Mouse (Mus musculus): ENCODE data around the gene Cav1.
A peak's percentile ranks its signal among the peaks of the same experiment; 100 is the strongest.

Gene Cav1

GRCm38 (mm10) chr6:17305954-17306601, at the start of gene Cav1:
TSS of gene Cav1 (plus strand) at chr6:17306335.
- peak; percentile 12 for DNase-seq

GRCm38 (mm10) chr6:17258142-17258541, 48.0 kb upstream of the Cav1 start:
- no peak for DNase-seq

- DNase-seq: no peak
Measured at GRCm38 (mm10) chr6:17258911-17259310, 47.2 kb upstream of the Cav1 start.

- DNase-seq: no peak
Measured at GRCm38 (mm10) chr6:17262786-17263185, 43.3 kb upstream of the Cav1 start.

- no peak for DNase-seq
Measured at GRCm38 (mm10) chr6:17265043-17265442, 41.1 kb upstream of the Cav1 start.

GRCm38 (mm10) chr6:17266466-17266865, 39.7 kb upstream of the Cav1 start:
- no peak for DNase-seq

- no peak for DNase-seq
Measured at GRCm38 (mm10) chr6:17278366-17278765, 27.8 kb upstream of the Cav1 start.

GRCm38 (mm10) chr6:17280939-17281756, 25.0 kb upstream of the Cav1 start, which contains the start of gene Cav2:
TSS of gene Cav2 (plus strand) at chr6:17281185.
- peak; percentile 75 for DNase-seq

GRCm38 (mm10) chr6:17281757-17282092, 24.4 kb upstream of the Cav1 start:
- no peak for DNase-seq

- DNase-seq: no peak
Measured at GRCm38 (mm10) chr6:17282159-17282558, 24.0 kb upstream of the Cav1 start.

GRCm38 (mm10) chr6:17283834-17284233, 22.3 kb upstream of the Cav1 start:
- no peak for DNase-seq

GRCm38 (mm10) chr6:17286381-17286780, 19.8 kb upstream of the Cav1 start:
- no peak for DNase-seq

GRCm38 (mm10) chr6:17295116-17295515, 11.0 kb upstream of the Cav1 start:
- no peak for DNase-seq

GRCm38 (mm10) chr6:17306602-17307325, 629 bp downstream of the Cav1 start:
- no peak for DNase-seq

- peak; percentile 13 for DNase-seq
Measured at GRCm38 (mm10) chr6:17307461-17308115, 1.5 kb downstream of the Cav1 start.

- DNase-seq: no peak
Measured at GRCm38 (mm10) chr6:17308661-17309060, 2.5 kb downstream of the Cav1 start.

GRCm38 (mm10) chr6:17309260-17309659, 3.1 kb downstream of the Cav1 start:
- DNase-seq: no peak

- DNase-seq: no peak
Measured at GRCm38 (mm10) chr6:17314241-17314640, 8.1 kb downstream of the Cav1 start.

- DNase-seq: no peak
Measured at GRCm38 (mm10) chr6:17314659-17315616, 8.8 kb downstream of the Cav1 start.

GRCm38 (mm10) chr6:17316294-17317166, 10.4 kb downstream of the Cav1 start:
- DNase-seq: no peak

GRCm38 (mm10) chr6:17317167-17317524, 11.0 kb downstream of the Cav1 start:
- DNase-seq: no peak

Data from cerebellum, adult 8-10 months (tissue).